Mouse (Mus musculus): Measurements from ENCODE around the gene AI597479. TPM values are rescaled to one million over a fixed set of nuclear protein-coding genes. Genes with fewer than 3 reads are reported as not detected.

AI597479 gene
- total RNA-seq (2021): 10 to 100 TPM; 19.5 to 20.4 TPM
- long read RNA-seq, experiment 1, transcript AI597479-201 (4 exons, 3,458 nt): major isoform, 10 of 14 reads
- long read RNA-seq, experiment 1, partial matches to known transcripts: 0 of 14 reads
- long read RNA-seq, experiment 1, other reads (novel, unspliced or antisense): 4 of 14 reads
- long read RNA-seq, experiment 2, transcript AI597479-201 (4 exons, 3,458 nt): major isoform, 17 of 23 reads
- long read RNA-seq, experiment 2, partial matches to known transcripts: 3 of 23 reads
- long read RNA-seq, experiment 2, other reads (novel, unspliced or antisense): 3 of 23 reads

GRCm38 (mm10) chr1:43098031-43098984, at the start of gene AI597479, which contains the start of gene Tgfbrap1:
Gene AI597479, plus strand, starts transcription at chr1:43098710.
Gene Tgfbrap1, minus strand, starts transcription at chr1:43098637.
- peak; percentile 80 to 82 for DNase-seq (ENCODE audit: low spot score in 2 of 2)

- no peak for DNase-seq (ENCODE audit: low spot score in 2 of 2)
These were observed 46.6 kb upstream of the AI597479 start for GRCm38 (mm10) chr1:43051903-43052302.

GRCm38 (mm10) chr1:43065615-43066310, 32.7 kb upstream of the AI597479 start:
- DNase-seq (ENCODE audit: low spot score in 2 of 2): peak in 1 of 2 experiments; percentile 38

- no peak for DNase-seq (ENCODE audit: low spot score in 2 of 2)
These were observed 31.9 kb upstream of the AI597479 start for GRCm38 (mm10) chr1:43066573-43066972.

- DNase-seq (ENCODE audit: low spot score in 2 of 2): no peak
These were observed 31.0 kb upstream of the AI597479 start for GRCm38 (mm10) chr1:43067551-43067950.

- no peak for DNase-seq (ENCODE audit: low spot score in 2 of 2)
These were observed 27.8 kb upstream of the AI597479 start for GRCm38 (mm10) chr1:43070726-43071125.

GRCm38 (mm10) chr1:43072028-43072427, 26.5 kb upstream of the AI597479 start:
- DNase-seq (ENCODE audit: low spot score in 2 of 2): no peak

- DNase-seq (ENCODE audit: low spot score in 2 of 2): no peak
These were observed 25.9 kb upstream of the AI597479 start for GRCm38 (mm10) chr1:43072561-43072960.

GRCm38 (mm10) chr1:43074791-43075190, 23.7 kb upstream of the AI597479 start:
- no peak for DNase-seq (ENCODE audit: low spot score in 2 of 2)

- DNase-seq (ENCODE audit: low spot score in 2 of 2): no peak
These were observed 20.4 kb upstream of the AI597479 start for GRCm38 (mm10) chr1:43078124-43078523.

GRCm38 (mm10) chr1:43082946-43083345, 15.6 kb upstream of the AI597479 start:
- DNase-seq (ENCODE audit: low spot score in 2 of 2): no peak

GRCm38 (mm10) chr1:43090418-43090817, 8.1 kb upstream of the AI597479 start:
- no peak for DNase-seq (ENCODE audit: low spot score in 2 of 2)

GRCm38 (mm10) chr1:43091306-43092055, 7.0 kb upstream of the AI597479 start:
- no peak for DNase-seq (ENCODE audit: low spot score in 2 of 2)

- DNase-seq (ENCODE audit: low spot score in 2 of 2): peak; percentile 46 to 56
These were observed 6.2 kb upstream of the AI597479 start for GRCm38 (mm10) chr1:43092056-43093015.

- DNase-seq (ENCODE audit: low spot score in 2 of 2): no peak
These were observed 4.3 kb upstream of the AI597479 start for GRCm38 (mm10) chr1:43094206-43094605.

- DNase-seq (ENCODE audit: low spot score in 2 of 2): no peak
These were observed 10.2 kb downstream of the AI597479 start for GRCm38 (mm10) chr1:43108729-43109128.

- DNase-seq (ENCODE audit: low spot score in 2 of 2): no peak
These were observed 12.0 kb downstream of the AI597479 start for GRCm38 (mm10) chr1:43110556-43110955.

GRCm38 (mm10) chr1:43112882-43113281, 14.4 kb downstream of the AI597479 start:
- DNase-seq (ENCODE audit: low spot score in 2 of 2): no peak

GRCm38 (mm10) chr1:43117435-43117834, 18.9 kb downstream of the AI597479 start:
- DNase-seq (ENCODE audit: low spot score in 2 of 2): no peak

Data from adrenal gland, postnatal 4 days (tissue).